Mouse (Mus musculus): ENCODE results near the gene Slc5a6. TPM values are rescaled to one million over a fixed set of nuclear protein-coding genes. Genes with fewer than 3 reads are reported as not detected.

Gene Slc5a6
- total RNA-seq, 1 experiment, result 44.1 TPM

- H3K9me3 ChIP-seq (ENCODE audit: control insufficient read depth, insufficient read depth, low read depth, low read length), result no peaks in the 10 kb centered on the region
- H3K4me1 ChIP-seq (ENCODE audit: control insufficient read depth in 2 of 2, insufficient read depth in 2 of 2, low read length in 2 of 2, poor library complexity in 1 of 2), result no peaks in the 10 kb centered on the region
- TF ChIP-seq MAFK (IDR thresholded peaks at IDR 0.05; ENCODE audit: insufficient read depth, low read depth, low read length) (no peak), ZC3H11A (IDR thresholded peaks at IDR 0.05; ENCODE audit: borderline replicate concordance, low read depth, low read length) (no peak), HCFC1 (IDR thresholded peaks at IDR 0.05; ENCODE audit: borderline replicate concordance, insufficient read depth, low read length) (no peak), ZNF384 (IDR thresholded peaks at IDR 0.05; ENCODE audit: low read depth, low read length) (no peak), CHD2 (IDR thresholded peaks at IDR 0.05; ENCODE audit: low read depth, low read length) (no peak)
- H3K9ac ChIP-seq (ENCODE audit: insufficient read depth, low read depth, low read length, poor library complexity, severe bottlenecking), result no peak overlapping the region
- H3K27ac ChIP-seq (ENCODE audit: insufficient read depth, low read depth, low read length, poor library complexity, severe bottlenecking), result no peak overlapping the region
- no peaks in the 10 kb centered on the region for H3K36me3 ChIP-seq (ENCODE audit: control insufficient read depth, insufficient read depth, low read length, poor library complexity, severe bottlenecking)
- in situ Hi-C loops (cut with MboI; ENCODE audit: low sequenced_read_pairs in 2 of 2, unreplicated experiment in 2 of 2), result no loop called here
- no peak overlapping the region for H3K4me3 ChIP-seq (ENCODE audit: insufficient read depth in 1 of 2, low read depth in 1 of 2, low read length in 2 of 2, poor library complexity in 1 of 2, severe bottlenecking in 1 of 2)
- DNase-seq (ENCODE audit: low read depth, low spot score), result no peak
These were observed 54.6 kb downstream of the Slc5a6 start for GRCm38 (mm10) chr5:30994074-30994473.

- Histone ChIP-seq H3K27ac (ENCODE audit: insufficient read depth, low read depth, low read length, poor library complexity, severe bottlenecking) (no peak overlapping the region), H3K9me3 (ENCODE audit: control insufficient read depth, insufficient read depth, low read depth, low read length) (no peaks in the 10 kb centered on the region), H3K9ac (ENCODE audit: insufficient read depth, low read depth, low read length, poor library complexity, severe bottlenecking) (no peak overlapping the region), H3K4me1 (ENCODE audit: control insufficient read depth in 2 of 2, insufficient read depth in 2 of 2, low read length in 2 of 2, poor library complexity in 1 of 2) (no peaks in the 10 kb centered on the region), H3K4me3 (ENCODE audit: insufficient read depth in 1 of 2, low read depth in 1 of 2, low read length in 2 of 2, poor library complexity in 1 of 2, severe bottlenecking in 1 of 2) (no peak overlapping the region), H3K36me3 (ENCODE audit: control insufficient read depth, insufficient read depth, low read length, poor library complexity, severe bottlenecking) (no peaks in the 10 kb centered on the region)
- no peak for TF ChIP-seq ZC3H11A (IDR thresholded peaks at IDR 0.05; ENCODE audit: borderline replicate concordance, low read depth, low read length)
- TF ChIP-seq HCFC1 (IDR thresholded peaks at IDR 0.05; ENCODE audit: borderline replicate concordance, insufficient read depth, low read length), result no peak
- TF ChIP-seq CHD2 (IDR thresholded peaks at IDR 0.05; ENCODE audit: low read depth, low read length), result no peak
- no peak for TF ChIP-seq MAFK (IDR thresholded peaks at IDR 0.05; ENCODE audit: insufficient read depth, low read depth, low read length)
- TF ChIP-seq ZNF384 (IDR thresholded peaks at IDR 0.05; ENCODE audit: low read depth, low read length), result no peak
- no peak for DNase-seq (ENCODE audit: low read depth, low spot score)
- in situ Hi-C loops (cut with MboI; ENCODE audit: low sequenced_read_pairs in 2 of 2, unreplicated experiment in 2 of 2), result no loop called here
These were observed 55.6 kb downstream of the Slc5a6 start for GRCm38 (mm10) chr5:30992980-30993676.

Other genes with a start within 250 kb of the Slc5a6 start
- gene Mapre3, start 234.3 kb downstream of the Slc5a6 start, total RNA-seq (2012; rRNA removed), result 2.3 and 3.8 TPM in 2 replicates
- gene Tmem214, start 180.9 kb downstream of the Slc5a6 start, total RNA-seq (2012; rRNA removed), result 66.9 and 90.3 TPM in 2 replicates
- 17.0 and 19.7 TPM in 2 replicates for gene Agbl5, start 160.2 kb downstream of the Slc5a6 start, total RNA-seq (2012; rRNA removed)
- 203 and 229 TPM in 2 replicates for gene Ost4, start 141.1 kb downstream of the Slc5a6 start, total RNA-seq (2012; rRNA removed)
- gene Emilin1, start 135.5 kb downstream of the Slc5a6 start, total RNA-seq (2012; rRNA removed), result 14.3 and 16.6 TPM in 2 replicates
- 14.9 and 21.2 TPM in 2 replicates for gene Khk, start 127.5 kb downstream of the Slc5a6 start, total RNA-seq (2012; rRNA removed)
- 14.7 and 21.5 TPM in 2 replicates for gene Cgref1, start 103.3 kb downstream of the Slc5a6 start, total RNA-seq (2012; rRNA removed)
- gene Preb, start 88.6 kb downstream of the Slc5a6 start, total RNA-seq (2012; rRNA removed), result 94.2 and 96.4 TPM in 2 replicates
- 0.05 and 0.27 TPM in 2 replicates for gene Tcf23, start 80.3 kb downstream of the Slc5a6 start, total RNA-seq (2012; rRNA removed)
- gene Atraid, start 612 bp downstream of the Slc5a6 start, total RNA-seq (2012; rRNA removed), result 53.7 and 64.5 TPM in 2 replicates
- 154 and 258 TPM in 2 replicates for gene Cad, start 5.9 kb upstream of the Slc5a6 start, total RNA-seq (2012; rRNA removed)
- 0.37 and 0.67 TPM in 2 replicates for gene Dnajc5g, start 57.4 kb upstream of the Slc5a6 start, total RNA-seq (2012; rRNA removed)
- 1.5 and 2.5 TPM in 2 replicates for gene Slc30a3, start 59.3 kb upstream of the Slc5a6 start, total RNA-seq (2012; rRNA removed)
- gene Trim54, start 67.8 kb upstream of the Slc5a6 start, total RNA-seq (2012; rRNA removed), result 1.3 and 2.3 TPM in 2 replicates
- gene Ucn, start 89.9 kb upstream of the Slc5a6 start, total RNA-seq (2012; rRNA removed), result not detected in 2 replicates
- 43.1 and 45.7 TPM in 2 replicates for gene Mpv17, start 105.3 kb upstream of the Slc5a6 start, total RNA-seq (2012; rRNA removed)
- 3.1 and 6.3 TPM in 2 replicates for gene Gm29609, start 131.0 kb upstream of the Slc5a6 start, total RNA-seq (2012; rRNA removed)
- gene Gtf3c2, start 131.2 kb upstream of the Slc5a6 start, total RNA-seq (2012; rRNA removed), result 73.8 and 83.8 TPM in 2 replicates
- gene Snx17, start 144.3 kb upstream of the Slc5a6 start, total RNA-seq (2012; rRNA removed), result 72.0 and 76.5 TPM in 2 replicates
- 74.5 and 76.8 TPM in 2 replicates for gene Eif2b4, start 144.5 kb upstream of the Slc5a6 start, total RNA-seq (2012; rRNA removed)
- 15.2 and 18.5 TPM in 2 replicates for gene Zfp513, start 153.4 kb upstream of the Slc5a6 start, total RNA-seq (2012; rRNA removed)
- gene Ppm1g, start 171.8 kb upstream of the Slc5a6 start, total RNA-seq (2012; rRNA removed), result 285 and 294 TPM in 2 replicates
- 42.4 and 53.1 TPM in 2 replicates for gene Nrbp1, start 191.9 kb upstream of the Slc5a6 start, total RNA-seq (2012; rRNA removed)
- not detected in 2 replicates for gene Gm9970, start 192.3 kb upstream of the Slc5a6 start, total RNA-seq (2012; rRNA removed)
- gene Krtcap3, start 202.8 kb upstream of the Slc5a6 start, total RNA-seq (2012; rRNA removed), result 10.5 and 24.6 TPM in 2 replicates
- 26.9 and 38.1 TPM in 2 replicates for gene Ift172, start 242.2 kb upstream of the Slc5a6 start, total RNA-seq (2012; rRNA removed)
- 14.2 and 23.2 TPM in 2 replicates for gene Fndc4, start 247.2 kb upstream of the Slc5a6 start, total RNA-seq (2012; rRNA removed)
- 0.04 TPM in 1 of 2 replicates, not detected in the other for gene Gckr, start 248.5 kb upstream of the Slc5a6 start, total RNA-seq (2012; rRNA removed)